Mouse (Mus musculus): Measurements from ENCODE around the gene Susd5.

Susd5 gene

GRCm38 (mm10) chr9:114057090-114057796, at the start of gene Susd5:
Susd5 (plus strand) TSS chr9:114057140.
- DNase-seq (ENCODE audit: low spot score in 2 of 2) = no peak

DNA sequence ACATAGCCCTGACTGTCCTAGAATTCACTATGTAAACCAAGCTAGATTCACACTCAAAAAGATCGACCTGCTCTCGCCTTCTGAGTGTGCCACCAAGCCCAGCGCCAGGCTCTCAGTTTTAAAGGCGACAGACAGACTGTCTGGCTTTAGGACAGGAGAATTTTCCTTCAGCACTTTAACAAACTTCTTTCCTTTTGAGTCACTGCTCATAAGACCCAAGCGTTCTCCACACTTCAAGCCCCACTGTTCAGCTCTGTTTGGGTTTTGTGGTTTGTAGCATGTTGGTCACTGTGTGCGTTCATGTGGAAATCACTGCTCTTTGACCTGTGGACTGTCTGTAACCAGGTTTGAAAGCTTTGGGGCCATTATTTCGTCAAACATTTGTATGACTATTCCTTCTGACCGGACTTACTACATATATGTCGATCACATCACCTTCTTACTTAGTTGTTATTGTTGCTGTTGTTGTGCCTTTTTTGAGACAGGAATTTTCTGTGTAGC, 49.0 kb upstream of the Susd5 start:
- DNase-seq (ENCODE audit: low spot score in 2 of 2) = no peak

- DNase-seq (ENCODE audit: low spot score in 2 of 2) = no peak
These were observed 47.4 kb upstream of the Susd5 start for GRCm38 (mm10) chr9:114009526-114009925.

DNA sequence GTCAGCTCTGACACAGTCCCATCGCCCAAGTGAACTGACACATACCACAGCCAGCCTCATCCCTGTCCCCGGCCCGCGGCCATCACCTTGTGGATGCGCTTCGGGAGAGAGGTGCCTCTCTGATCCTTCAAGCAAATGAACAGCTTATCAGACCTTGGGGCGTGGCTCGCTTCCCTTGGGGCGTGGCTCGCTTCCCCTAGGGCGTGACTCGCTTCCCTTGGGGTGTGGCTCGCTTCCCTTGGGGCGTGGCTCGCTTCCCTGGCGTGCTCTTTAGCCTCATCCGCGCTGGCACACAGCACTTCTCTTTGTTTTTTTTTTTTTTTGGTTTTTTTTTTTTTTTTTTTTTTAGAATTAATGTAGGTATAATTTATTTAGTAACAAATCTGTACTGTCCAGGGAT, 45.7 kb upstream of the Susd5 start:
- DNase-seq (ENCODE audit: low spot score in 2 of 2) = no peak

DNA sequence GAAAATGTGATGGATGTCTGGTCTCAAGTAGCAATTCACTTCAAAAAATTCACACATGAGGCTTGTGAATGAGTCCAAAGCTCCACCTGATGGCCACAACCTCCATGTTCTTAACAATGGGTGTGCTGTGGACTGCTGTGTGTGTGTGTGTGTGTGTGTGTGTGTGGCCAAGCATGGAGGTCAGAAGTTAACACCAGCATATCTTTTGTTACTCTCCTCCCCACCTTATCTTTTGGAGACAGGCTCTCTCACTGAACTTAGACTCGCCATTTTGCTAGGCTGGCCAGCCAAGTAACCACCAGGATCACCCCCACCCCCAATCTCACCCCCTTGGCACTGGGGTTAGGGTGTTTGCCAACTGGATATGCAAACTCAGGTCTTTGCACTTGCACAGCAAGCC, 42.9 kb upstream of the Susd5 start:
- no peak for DNase-seq (ENCODE audit: low spot score in 2 of 2)

DNA sequence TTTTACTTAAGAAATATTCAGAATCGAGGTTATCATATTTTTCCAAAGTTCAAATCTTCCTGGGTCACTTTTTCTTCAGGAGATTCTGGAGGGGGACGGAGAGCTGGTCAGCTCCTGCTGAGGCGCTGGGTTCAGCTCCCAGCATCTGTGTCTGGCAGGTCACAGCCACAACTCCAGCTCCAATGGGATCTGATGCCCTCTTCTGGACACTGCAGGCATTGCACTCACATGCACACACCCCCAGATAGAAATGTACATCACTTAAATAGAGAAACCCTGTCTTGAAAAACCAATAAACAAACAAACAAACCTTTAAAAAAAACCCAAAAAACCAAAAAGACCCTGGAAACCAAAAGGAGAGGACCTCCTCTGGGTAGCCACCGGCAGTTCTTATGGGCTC, 41.2 kb upstream of the Susd5 start:
- no peak for DNase-seq (ENCODE audit: low spot score in 2 of 2)

- DNase-seq (ENCODE audit: low spot score in 2 of 2) = no peak
These were observed 40.5 kb upstream of the Susd5 start for GRCm38 (mm10) chr9:114016402-114016801.

DNA sequence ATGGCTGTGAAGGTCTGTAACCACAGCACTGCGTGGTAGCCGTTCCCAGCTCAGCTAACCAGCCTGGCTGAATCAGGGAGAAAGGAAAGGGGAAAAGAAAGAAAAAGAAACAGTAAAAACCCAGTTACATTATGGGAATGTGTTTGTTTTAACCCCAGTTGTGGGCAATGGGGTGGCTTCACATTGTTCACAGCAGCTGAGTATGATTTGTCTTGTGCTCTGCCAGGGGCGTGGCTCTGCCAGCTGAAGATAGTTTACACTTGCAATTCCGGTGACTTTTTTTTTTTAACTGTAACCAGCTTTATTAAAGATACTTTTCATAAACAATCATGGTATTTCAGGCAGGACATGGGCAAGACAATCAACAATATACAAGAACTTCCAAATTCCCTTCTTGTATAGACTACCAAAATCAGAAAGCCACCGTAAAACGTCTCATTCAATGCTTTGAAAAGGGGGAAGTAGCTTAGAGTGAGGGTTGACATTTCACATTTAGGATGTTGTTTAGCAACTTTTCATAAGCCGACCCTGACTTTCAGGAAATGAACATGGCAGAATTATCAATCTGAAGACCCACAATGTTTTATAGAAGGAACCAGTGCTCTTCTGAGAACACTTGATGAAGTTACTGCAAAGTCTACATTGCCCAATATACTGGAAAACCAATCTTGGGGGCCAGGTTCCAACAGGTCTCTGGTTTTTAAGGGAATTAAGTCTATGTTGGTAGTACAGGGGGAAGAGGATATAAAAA, 37.8 kb upstream of the Susd5 start:
- DNase-seq (ENCODE audit: low spot score in 2 of 2) = no peak

- DNase-seq (ENCODE audit: low spot score in 2 of 2) = no peak
These were observed 34.8 kb upstream of the Susd5 start for GRCm38 (mm10) chr9:114022141-114022540.

DNA sequence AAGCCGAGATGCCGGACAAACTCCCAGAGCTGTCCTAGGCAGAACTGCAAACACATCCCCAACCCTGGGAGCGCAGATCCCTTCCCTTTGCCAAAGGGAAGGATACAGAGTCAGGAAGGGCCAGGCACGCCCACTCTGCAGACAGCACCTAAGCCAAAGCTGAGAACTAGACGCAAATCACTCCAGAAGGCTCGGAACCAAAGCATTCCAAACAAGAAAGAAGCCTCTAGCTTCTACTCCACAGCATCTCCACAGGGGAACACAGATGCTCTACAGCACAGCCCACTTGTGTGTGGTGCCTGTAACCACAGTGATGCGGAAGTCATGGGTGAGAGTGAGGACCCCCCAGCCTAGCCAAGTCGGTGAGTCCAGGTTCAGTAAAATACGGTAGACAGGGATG, 31.8 kb upstream of the Susd5 start:
- no peak for DNase-seq (ENCODE audit: low spot score in 2 of 2)

DNA sequence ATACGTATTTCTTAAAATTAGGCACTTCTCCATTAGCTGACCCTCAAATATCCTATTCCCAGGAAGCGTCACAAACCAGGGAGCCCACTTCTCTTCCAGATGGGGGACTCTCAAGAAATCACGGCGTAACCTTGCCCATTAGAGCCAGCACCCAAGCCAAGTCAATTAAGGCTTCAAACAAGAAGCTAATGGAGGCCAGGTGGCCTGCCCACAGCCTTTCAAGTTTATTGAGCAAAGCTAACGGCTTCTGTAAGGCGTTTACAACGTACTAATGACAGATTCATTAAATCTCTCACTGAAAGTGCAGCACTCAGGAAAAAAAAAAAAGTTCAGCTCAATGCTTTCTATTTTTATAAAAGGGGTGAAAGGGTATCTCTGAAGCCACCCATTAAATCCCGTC, 31.1 kb upstream of the Susd5 start:
- no peak for DNase-seq (ENCODE audit: low spot score in 2 of 2)

DNA sequence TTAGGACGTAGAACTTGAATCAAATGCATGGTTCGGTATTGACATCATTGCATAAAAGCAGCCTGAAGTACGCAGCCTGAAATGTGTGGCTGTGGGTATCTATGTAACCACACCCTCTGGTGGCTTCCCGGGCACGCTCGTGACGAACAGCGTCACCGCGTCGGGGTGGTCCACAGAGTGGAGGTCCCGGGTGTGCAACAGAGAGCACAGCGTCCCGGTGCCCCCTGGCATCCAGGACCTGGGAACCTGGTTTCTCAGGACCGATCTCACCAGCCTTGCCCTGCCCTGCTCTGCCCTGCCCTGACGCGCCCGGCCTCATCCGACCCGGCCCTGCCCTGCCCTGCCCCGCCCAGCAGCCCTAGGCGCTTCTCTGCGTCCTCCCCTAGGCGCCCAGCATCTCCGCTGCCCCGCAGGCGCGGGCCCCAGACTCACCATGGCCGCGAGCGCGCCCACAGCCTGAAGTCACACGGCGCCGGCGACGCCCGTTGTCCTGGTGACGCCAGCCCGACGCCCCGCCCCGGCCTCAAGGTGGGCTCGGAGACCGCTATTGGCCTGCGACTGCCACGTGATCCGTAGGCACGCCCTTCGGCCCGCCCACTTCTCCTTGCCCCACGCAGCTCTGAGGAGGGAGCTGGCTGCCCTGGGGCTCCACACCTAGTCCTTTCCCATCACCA, 30.5 kb upstream of the Susd5 start:
- DNase-seq (ENCODE audit: low spot score in 2 of 2) = peak; percentile 81 to 82

DNA sequence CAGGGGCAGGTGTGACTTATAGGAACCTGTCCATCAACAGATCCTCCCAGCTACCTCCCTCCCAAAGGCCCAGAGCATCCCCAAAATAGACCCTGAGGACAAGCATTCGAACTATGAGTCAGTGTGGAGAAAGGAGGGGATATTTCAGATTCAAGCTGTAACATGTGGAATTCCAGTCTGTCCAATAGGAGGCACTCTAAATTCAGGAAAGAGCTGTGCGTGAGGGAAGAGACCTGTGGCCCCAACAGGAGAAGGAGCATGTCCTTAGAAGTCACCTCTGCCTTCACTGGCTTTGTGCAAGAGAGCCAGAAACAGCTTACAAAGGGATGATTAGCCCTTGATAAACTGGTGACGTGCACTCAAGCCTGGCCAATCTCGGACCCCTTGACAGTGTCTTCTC, 16.0 kb upstream of the Susd5 start:
- DNase-seq (ENCODE audit: low spot score in 2 of 2) = no peak

- peak; percentile 14 to 18 for DNase-seq (ENCODE audit: low spot score in 2 of 2)
These were observed 14.4 kb upstream of the Susd5 start for GRCm38 (mm10) chr9:114042490-114042889.

GRCm38 (mm10) chr9:114044446-114044845, 12.5 kb upstream of the Susd5 start:
- DNase-seq (ENCODE audit: low spot score in 2 of 2) = no peak

- no peak for DNase-seq (ENCODE audit: low spot score in 2 of 2)
These were observed 10.9 kb upstream of the Susd5 start, which contains the start of gene Fbxl2 for GRCm38 (mm10) chr9:114046028-114046427. Fbxl2 (minus strand) TSS chr9:114046191.

GRCm38 (mm10) chr9:114046676-114047075, 10.3 kb upstream of the Susd5 start:
- no peak for DNase-seq (ENCODE audit: low spot score in 2 of 2)

DNA sequence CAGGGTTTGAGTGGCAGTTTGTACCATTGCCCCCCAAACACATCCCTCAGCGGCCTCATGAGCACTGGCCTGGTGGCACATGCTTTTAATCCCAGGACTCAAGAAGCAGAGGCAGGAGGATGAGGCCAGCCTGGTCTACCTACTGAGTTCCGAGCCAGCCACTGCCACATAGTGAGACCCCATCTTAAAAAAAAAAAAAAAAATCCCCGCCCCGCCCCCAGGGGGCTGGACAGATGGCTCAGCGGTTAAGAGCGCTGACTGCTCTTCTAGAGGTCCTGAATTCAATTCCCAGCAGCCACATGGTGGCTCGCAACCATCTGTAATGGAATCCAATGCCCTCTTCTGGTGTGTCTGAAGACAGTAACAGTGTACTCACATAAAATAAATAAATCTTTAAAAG, 6.8 kb upstream of the Susd5 start:
- no peak for DNase-seq (ENCODE audit: low spot score in 2 of 2)

DNA sequence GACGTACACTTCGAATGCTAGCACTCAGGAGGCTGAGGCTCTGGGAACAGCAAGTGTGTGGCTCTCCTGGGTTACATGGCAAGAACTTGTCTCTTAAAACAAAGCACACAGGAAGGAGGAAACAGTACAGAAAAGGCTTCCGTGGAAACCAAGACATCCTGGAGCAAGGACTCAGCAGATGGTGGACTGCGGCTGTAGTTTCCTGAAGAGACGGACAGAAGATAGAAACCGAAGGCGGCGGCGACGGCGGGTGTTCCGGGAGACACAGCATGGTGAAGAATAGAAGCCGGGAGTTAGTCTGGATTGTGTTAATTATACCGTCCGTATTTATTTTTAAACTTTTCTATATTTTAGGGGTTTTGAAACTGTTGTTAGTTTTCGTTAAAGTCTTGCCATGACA, 6.2 kb upstream of the Susd5 start:
- DNase-seq (ENCODE audit: low spot score in 2 of 2) = peak in 1 of 2 experiments; percentile 25

DNA sequence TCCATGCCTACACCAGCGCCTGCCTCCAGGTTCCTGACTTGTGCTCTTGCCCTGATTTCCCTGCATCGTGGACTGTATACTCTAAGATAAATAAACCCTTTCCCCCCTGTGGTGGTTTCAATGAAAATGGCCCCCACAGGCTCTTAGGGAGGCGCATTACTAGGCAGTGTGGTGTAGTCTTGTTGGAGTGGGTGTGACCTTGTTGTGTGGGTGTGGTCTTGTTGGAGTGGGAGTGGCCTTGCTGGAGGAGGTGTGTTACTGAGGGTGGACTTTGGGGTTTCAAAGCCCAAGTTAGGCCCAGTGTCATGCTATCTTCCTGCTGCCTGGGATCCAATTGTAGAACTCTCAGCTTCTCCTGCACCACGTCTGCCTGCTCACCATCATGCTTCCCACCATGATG, 4.9 kb upstream of the Susd5 start:
- no peak for DNase-seq (ENCODE audit: low spot score in 2 of 2)

DNA sequence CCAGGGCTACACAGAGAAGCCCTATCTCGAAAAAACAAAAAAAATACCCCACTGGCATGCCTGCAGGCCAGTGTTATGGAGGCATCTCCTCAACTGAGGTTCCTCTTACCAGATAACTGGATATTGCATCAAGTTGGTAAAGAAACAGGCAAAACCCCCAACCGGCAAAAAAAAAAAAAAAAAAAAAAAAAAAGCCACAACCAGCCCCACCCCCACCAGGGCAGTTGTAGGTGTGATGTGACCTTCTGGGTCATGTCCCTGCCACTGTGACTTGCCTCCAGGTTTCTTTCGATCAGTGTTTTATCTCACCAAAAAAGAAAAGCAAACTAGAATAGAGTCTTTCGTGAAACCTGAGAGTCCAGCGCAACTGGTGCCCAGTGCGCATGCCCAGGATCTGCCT, 4.1 kb upstream of the Susd5 start:
- DNase-seq (ENCODE audit: low spot score in 2 of 2) = no peak

GRCm38 (mm10) chr9:114068494-114069053, 11.6 kb downstream of the Susd5 start:
- DNase-seq (ENCODE audit: low spot score in 2 of 2) = no peak
